Mouse (Mus musculus): ENCODE measurements around the gene Pmm1.
A peak's percentile ranks its signal among the peaks of the same experiment; 100 is the strongest.
"Not testable (repeated sequence)": the region's sequence is repeated elsewhere in the genome, so short reads cannot be mapped to it uniquely, and the experiment has no call there.

Pmm1 gene

DNA sequence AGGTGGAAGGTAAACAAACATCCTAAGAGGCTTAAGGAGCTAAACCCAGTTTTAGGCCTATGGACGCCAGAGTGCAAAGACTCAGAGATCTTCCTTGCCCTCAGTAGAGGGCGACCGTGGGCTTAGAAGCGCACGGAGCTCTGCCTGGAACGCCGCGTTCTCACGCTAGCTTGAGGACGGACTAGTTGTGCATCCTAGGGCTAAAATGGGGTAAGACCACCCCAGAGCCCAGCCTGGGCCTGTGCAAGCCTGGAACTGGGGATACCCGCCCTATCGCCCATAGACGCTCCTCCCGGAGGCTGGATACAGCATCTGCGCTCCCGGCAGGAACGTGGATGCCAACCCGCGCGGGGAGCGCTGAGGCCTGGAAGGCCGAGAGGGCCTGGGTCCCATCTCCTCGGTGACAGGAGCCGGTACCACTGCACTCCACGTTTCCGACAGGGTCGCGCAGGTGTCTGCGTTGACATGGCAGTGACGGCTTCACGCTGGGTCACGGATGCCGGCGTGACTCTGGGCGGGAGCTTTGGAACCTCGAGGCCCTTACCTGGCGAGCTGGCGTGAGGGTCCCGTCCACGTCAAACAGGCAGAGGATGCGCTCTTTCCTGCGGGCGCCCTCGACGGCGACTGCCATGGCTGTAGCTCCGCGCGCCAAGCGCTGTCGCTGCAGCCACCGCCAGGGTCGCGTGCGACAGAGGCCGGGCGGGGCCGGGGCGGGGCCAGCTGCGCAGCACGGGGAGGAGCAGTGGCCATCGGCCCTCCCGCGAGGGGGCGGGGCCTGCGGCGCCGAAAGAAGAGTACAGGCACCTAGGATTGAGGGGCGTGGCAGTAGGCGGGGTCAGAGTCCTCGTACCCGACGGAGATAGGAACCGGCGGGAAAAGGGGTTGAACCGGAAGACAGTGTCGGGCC lies at the start of gene Pmm1:
Gene Pmm1 (minus strand): TSS at position 760 of the 907 bp plus-strand sequence.
- DNase-seq: peak; percentile 97

GRCm38 (mm10) chr15:82004257-82004656 lies 43.5 kb upstream of the Pmm1 start:
- DNase-seq: no peak

- no peak for DNase-seq
Observed at GRCm38 (mm10) chr15:81993992-81994391, 33.3 kb upstream of the Pmm1 start.

DNA sequence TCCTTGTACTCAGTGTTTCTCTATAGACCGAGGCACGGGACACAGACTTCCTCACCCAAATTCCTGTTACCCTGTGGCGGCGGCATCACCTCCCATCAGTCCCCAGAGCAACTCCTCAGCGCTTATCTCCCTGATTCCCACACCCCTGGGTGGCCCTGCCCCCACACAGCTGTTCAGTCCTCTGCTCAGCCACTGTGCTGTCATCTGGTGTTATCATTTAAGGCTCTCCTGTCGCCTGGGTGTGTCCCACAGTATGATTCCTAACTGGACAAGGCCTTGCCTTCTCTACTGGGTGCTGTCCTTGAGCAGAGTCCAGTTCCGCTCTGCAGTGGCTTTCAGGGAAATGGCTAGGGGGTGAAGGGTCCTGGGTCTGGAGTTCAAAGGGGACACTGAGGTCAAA lies 29.8 kb upstream of the Pmm1 start:
- no peak for DNase-seq

DNA sequence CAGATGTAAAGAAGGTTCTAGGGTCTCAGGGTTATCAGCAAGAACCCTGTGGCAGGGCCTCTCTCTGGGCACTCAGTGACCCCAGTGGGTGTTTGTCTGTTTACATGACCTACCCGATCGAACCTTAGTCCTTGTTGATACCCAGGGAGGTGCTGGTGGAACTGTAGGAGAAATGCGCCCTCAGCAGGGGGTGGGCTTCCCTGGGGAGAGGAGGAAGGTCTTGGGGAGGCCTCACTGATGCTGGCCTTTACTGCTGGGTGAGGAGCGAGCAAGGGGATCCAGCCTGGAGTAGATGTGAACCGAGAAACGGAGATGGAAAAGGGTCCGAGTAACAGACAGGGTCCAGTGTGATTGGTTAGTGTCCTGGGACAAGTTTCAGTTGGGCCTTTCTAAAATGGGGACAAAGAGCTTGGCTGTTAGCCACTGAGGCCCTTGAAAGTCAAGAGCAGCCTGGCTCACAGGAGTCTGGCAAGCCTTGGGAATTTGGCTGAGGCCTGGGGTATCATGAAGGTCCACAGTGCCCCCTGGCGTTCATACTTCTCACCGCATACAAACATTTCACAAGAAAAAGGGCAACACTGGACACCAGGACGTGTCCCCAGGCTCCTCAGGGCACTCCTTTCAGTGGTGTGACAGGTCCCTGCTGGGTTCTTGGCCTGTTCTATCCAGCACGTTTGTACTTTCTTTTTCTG lies 28.8 kb upstream of the Pmm1 start:
- peak; percentile 73 for DNase-seq

DNA sequence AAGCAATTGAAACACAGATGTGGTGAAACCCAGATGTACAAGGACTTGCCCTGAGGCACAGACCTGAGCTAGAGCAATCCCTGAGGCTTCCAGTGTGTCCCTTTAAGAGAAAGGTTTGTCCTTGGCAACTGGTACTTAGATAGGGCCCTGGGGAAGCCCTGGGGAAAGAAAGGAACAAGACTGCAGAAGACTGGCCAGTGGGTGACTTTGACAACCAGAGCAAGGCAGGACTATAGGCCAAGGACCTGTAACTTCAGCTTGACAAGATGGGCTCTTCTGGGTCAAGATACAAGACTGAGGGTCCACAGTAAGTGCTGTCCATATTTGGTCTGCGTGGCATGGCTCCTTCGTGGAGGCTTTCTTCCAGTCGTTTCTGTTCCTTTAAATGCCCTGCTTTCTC lies 26.9 kb upstream of the Pmm1 start, which contains the start of gene Xrcc6:
Gene Xrcc6 (plus strand): TSS at position 190 of the 400 bp plus-strand sequence.
- DNase-seq: no peak

- DNase-seq: no peak
Observed at GRCm38 (mm10) chr15:81985267-81986161, 24.8 kb upstream of the Pmm1 start.

- DNase-seq: no peak
Observed at GRCm38 (mm10) chr15:81982173-81982572, 21.4 kb upstream of the Pmm1 start.

DNA sequence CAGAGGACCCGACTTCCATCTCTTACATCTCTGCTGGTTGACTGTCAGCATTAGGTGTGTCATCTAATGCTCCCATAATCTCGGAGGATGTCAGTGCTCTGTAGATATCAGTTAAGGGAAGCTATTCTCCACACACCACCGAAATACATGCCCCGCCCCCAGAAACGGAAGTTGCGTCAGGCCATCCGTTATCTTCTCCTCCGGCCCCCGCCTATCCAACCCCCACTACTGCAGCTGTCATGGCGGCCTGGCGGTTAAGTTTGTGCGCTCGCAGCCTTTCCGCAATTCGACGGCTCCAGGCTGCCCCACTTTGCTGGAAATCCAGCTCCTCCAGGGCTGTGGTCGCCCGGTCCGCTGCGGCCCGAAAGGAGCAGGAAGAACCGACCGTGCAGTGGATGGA lies 19.6 kb upstream of the Pmm1 start, which contains the start of gene 1700029P11Rik:
Gene 1700029P11Rik (plus strand): TSS at position 220 of the 400 bp plus-strand sequence.
- DNase-seq: no peak

GRCm38 (mm10) chr15:81975156-81975555 lies 14.4 kb upstream of the Pmm1 start:
- not testable (repeated sequence) for DNase-seq

- not testable (repeated sequence) for DNase-seq
Observed at GRCm38 (mm10) chr15:81970498-81970897, 9.8 kb upstream of the Pmm1 start.

- not testable (repeated sequence) for DNase-seq
Observed at GRCm38 (mm10) chr15:81969635-81970034, 8.9 kb upstream of the Pmm1 start.

GRCm38 (mm10) chr15:81969173-81969572 lies 8.4 kb upstream of the Pmm1 start:
- DNase-seq: no peak

- no peak for DNase-seq
Observed at GRCm38 (mm10) chr15:81968447-81968846, 7.7 kb upstream of the Pmm1 start.

DNA sequence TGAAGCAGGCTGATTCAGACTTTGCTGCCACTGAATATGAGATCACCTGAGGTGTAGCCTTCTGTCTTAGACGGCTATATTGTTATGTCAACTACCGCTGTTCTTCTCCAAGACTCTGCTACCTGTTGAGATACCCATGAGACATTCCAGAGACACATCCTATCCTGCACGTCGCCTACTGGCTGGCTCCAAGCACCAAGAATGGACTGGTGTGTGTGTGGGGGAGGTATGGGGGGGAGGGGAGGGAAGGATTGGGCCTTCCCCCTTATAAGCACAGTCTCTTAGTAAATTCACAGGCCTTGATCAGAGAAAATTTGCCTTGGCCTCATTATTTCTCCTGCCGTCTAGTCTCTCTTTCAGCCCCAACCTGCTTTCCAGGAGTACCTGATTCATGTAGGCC lies 7.1 kb upstream of the Pmm1 start:
- DNase-seq: no peak

GRCm38 (mm10) chr15:81966062-81966829 lies 5.5 kb upstream of the Pmm1 start:
- no peak for DNase-seq

- no peak for DNase-seq
Observed at GRCm38 (mm10) chr15:81964980-81965545, 4.3 kb upstream of the Pmm1 start.

GRCm38 (mm10) chr15:81964262-81964661 lies 3.5 kb upstream of the Pmm1 start:
- no peak for DNase-seq

- DNase-seq: no peak
Observed at GRCm38 (mm10) chr15:81961078-81961451, 335 bp upstream of the Pmm1 start.

- DNase-seq: no peak
Observed at GRCm38 (mm10) chr15:81958906-81959305, 1.8 kb downstream of the Pmm1 start.

DNA sequence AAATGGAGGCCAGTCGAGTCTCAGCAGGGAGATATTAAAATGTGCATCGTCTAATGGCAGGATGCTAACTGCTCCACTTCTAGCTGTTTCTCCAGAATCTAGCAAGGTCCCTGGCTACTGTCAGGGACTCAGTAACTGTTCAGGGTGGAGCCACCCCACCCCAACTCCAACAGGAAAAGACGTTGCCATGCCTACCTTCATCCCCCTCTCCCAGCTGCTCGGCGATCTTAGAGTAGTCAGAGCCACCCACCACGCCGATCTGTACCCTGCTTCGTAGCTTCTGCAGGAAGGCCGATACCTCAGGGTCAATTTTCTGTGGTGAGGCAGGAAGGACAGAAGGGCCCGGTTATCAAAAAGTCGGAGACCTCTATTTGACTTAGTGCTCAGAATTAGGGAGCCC lies 3.1 kb downstream of the Pmm1 start:
- DNase-seq: no peak

GRCm38 (mm10) chr15:81956457-81956856 lies 4.3 kb downstream of the Pmm1 start:
- peak; percentile 47 for DNase-seq

All from right cerebral cortex, postnatal 25 days (tissue).